Mouse (Mus musculus) olfactory bulb, adult 2 months (tissue): Measurements from ENCODE around the gene Bmpr1a.

ENCODE experiments used
- CTCF ChIP-seq: fragments of 200-500 bp; IDR thresholded peaks from 2 replicates; pipeline ENCODE4 v1.5.1; 2012; ENCODE audit warnings: low read depth, mild to moderate bottlenecking, low read length, moderate library complexity; ENCODE audit not compliant: insufficient read depth
- POLR2A ChIP-seq: fragments of 200-500 bp; IDR thresholded peaks from 2 replicates; pipeline ENCODE4 v1.6.1; 2012; ENCODE audit warnings: mild to moderate bottlenecking, low read depth, low read length, moderate library complexity; ENCODE audit not compliant: insufficient read depth

- no peak for TF ChIP-seq CTCF
- TF ChIP-seq POLR2A: no peak
Measured at GRCm38 (mm10) chr14:34445348-34445747, 57.8 kb downstream of the Bmpr1a start.
